Mouse (Mus musculus) E14TG2a.4 (cell line): ENCODE measurements around the gene Cdc25a.

Experiments
- CTCF ChIP-seq: conservative IDR thresholded peaks from 2 replicates; pipeline ENCODE4 v1.5.1; 2014; ENCODE audit warnings: low read length
- NANOG ChIP-seq: IDR thresholded peaks from 2 replicates; pipeline ENCODE4 v1.6.1; 2014; ENCODE audit warnings: borderline replicate concordance, low read length, mixed read lengths
- POU5F1 ChIP-seq: IDR thresholded peaks from 2 replicates; pipeline ENCODE4 v1.6.1; 2014; ENCODE audit warnings: low read length, borderline replicate concordance

GRCm38 (mm10) chr9:109875695-109876601 is 569 bp downstream of the Cdc25a start:
- TF ChIP-seq CTCF, result no peak
- no peak for TF ChIP-seq NANOG
- no peak for TF ChIP-seq POU5F1
